Mouse (Mus musculus) monocyte, adult 5-6 weeks (primary cell): ENCODE data around the gene Tmem176a. TPM values are rescaled to one million over a fixed set of nuclear protein-coding genes. Genes with fewer than 3 reads are reported as not detected.
A peak's percentile ranks its signal among the peaks of the same experiment; 100 is the strongest.
"Not testable (repeated sequence)": the region's sequence is repeated elsewhere in the genome, so short reads cannot be mapped to it uniquely, and the experiment has no call there.

Source experiments
- ATAC-seq: fragments of 153-309, 156-312 bp; replicated peaks from 2 replicates; pipeline ENCODE4 v1.8.0; 2017; ENCODE audit warnings: mild to moderate bottlenecking; ENCODE audit not compliant: low TSS enrichment, insufficient number of reproducible peaks, severe bottlenecking, poor library complexity, low FRiP score
- total RNA-seq: library from RNA; stranded (forward); fragments of 200-1000, 200-491, 200-594 nt; gene quantifications from 3 replicates; pipeline ENCODE4 v1.2.3, GENCODE M21; 2017

The Tmem176a gene
- total RNA-seq: 2.7 to 9.7 TPM (median 4.4 TPM) in 3 replicates

DNA sequence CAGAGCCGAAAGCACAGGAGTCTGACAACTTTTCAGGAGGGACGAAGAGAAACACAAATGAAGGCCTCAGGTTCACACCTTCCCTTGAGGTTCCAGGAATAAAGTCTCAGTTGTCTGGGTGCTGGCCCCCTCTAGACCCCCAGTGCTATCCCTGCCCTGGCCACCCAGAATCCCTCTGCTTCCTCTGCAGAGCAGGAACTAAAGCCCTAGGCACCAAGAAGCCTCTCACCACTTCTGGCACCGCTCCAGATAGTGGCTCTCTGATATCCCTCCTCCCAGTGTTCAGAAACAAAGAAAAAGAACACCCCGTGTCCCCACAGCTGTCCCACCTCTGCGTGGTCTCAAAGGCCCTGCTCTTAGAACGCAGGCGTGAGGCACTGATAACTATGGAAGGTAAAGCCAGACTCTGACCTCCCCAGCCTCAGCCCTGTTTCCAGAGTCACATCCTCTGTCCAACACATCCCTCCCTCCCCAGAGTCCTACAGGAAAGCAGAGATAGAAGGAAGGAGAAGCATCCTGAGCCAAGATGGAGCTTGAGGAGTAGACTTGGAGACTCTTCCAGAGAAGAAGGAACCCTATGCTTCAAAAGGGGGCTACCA, at the start of gene Tmem176a:
TSS of gene Tmem176a (plus strand) at position 549 of the 599 bp plus-strand sequence.
- no peak for ATAC-seq

DNA sequence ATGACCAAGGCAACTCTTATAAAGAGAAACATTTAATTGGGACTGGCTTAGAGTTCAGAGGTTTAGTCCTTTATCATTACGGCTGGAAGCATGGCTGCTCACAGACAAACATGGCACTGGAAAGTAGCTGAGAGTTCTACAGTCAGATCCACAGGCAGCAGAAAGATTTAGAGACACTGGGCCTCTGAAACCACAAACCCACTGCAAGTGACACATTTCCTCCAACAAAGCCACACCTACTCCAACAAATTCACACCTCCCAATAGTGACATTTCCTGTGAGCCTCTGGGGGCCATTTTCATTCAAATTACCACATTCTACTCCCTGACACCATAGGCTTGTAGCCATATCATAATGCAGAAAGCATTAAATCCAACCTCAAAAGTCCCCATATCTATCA, 38.8 kb upstream of the Tmem176a start:
- peak; percentile 47; the same call in 1 of the 2 replicates for ATAC-seq

DNA sequence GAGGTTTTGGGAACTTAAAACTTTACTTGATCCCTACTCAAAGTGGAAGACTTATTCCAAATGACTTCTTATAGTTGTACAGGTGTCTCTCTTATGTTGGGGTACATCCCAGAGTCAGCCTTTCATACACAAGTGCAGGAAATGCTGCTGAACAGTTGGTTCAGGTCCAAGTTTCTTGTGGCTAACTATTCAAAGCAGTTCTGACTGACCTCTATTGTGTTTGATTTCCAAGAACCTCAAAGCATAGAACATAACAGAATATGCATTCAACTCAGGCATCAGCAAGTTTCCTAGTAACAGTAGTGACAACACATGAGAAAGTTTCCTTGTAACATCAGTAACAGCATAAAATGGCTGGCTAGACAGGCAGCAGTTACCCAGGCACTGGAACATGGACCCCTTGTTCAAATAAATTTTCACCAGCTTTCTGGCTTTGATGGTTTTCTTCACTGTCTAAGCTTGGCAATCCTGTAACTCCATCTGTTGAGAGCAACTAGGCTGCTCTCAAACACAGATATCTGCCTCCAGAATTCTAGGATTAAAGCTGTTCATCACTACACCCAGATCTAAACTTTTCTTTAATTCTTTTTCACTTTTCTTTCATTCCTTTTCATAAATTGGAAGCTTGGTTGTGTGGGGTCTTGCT, 37.2 kb upstream of the Tmem176a start:
- ATAC-seq: no peak

DNA sequence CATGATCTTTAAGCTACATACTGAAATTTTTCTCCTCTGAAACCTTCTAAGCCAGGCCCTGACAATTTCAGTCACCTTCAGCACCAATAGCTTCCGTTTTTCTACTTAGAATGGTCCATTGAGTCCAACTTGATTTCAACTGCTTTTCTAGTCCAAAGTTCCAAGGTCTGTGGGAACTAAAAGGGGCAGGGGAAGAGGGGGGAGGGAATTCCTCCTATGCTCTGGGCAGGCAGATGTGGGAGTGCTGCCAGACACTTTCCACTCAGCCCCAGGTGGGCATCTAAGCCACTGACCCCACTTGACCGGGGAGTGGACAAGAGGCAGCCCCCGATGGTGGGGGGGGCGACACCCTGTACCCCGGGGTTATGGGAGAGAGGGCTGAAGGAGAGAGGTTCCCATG, 36.4 kb upstream of the Tmem176a start:
- no peak for ATAC-seq

DNA sequence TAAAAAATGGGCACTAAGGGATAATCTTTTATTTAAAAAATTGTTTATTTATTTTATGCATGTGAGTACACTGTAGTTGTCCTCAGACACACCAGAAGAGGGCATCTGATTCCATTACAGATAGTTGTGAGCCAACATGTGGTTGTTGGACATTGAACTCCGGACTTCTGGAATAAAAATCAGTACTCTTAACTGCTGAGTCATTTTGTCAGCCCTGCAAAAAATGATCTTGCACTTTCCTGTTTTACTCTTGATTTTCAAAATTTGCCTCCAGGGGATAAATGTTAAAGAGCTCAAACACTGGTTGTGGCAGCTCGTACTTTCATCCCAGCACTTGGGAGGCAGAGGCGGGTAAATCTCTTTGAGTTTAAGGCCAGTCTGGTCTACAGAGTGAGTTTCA, 34.0 kb upstream of the Tmem176a start:
- ATAC-seq: no peak

DNA sequence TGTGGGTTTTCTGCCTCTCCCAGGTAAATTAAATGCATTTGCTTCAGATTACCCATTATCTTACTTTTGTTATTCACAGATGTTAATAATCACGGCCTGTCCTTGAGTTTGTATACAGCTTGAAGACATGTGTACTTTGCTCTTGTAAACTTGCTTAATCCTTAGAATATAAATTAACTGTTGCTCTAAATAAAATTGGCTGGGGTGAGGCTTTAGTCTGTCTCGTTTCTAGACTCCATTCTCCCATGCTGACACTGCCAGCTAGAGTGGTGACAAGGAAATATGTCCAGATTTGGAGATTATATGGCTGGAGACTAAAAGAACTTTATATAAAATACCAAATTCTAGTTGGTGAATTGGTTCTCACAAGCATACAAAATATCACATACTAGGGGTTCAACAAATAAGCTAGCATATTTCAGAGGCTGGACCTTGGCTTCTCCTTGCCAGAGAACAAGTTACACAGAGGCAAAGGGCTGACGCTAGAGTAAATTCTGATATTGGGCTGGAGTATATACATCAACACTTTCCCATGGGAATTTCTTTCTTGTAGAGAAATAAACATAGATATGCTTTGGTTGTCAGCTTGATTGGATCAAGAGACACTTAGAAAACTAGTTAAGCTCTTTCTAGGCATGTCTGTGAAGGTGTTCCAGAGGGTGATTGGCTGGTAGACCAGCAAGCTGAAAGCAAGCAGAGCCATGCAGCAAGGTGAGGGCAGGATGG, 31.1 kb upstream of the Tmem176a start:
- ATAC-seq: no peak

DNA sequence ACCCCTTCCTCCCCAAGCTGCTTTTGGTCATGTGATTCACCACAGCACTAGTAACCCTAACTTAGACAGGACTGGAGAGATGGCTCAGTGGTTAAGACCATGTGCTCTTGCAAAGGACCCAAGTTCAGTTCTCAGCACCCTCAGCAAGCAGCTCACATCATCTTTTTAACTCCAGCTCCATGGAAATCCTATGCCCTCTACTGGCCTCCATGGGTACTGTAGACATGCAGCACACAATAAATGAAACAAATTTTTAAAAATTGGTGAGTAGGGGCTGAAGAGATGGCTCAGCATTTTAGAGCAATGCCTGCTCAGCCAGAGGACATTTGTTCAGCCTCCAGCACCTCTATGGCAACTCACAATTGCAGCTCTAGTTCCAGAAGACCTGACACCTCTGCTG, 25.7 kb upstream of the Tmem176a start:
- no peak for ATAC-seq

DNA sequence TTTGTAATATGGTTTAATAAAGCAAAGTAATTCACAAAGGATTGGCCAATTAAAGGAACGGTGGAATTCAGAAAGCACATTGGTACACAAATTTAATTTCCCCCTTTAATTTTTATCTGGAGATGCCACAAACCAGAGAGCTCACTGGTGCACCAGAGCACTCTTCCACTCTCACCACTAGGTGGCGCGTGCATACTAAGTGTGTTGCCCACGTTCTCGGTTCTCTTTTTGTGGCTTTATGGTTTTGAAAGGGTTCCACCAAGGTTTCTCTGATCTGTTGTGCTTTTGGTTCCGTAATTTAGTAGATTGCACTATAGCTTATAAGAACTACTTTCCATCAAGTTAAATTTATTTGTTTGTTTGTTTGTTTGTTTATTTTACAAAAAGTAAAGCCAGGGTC, 22.9 kb upstream of the Tmem176a start:
- ATAC-seq: peak; percentile 98

DNA sequence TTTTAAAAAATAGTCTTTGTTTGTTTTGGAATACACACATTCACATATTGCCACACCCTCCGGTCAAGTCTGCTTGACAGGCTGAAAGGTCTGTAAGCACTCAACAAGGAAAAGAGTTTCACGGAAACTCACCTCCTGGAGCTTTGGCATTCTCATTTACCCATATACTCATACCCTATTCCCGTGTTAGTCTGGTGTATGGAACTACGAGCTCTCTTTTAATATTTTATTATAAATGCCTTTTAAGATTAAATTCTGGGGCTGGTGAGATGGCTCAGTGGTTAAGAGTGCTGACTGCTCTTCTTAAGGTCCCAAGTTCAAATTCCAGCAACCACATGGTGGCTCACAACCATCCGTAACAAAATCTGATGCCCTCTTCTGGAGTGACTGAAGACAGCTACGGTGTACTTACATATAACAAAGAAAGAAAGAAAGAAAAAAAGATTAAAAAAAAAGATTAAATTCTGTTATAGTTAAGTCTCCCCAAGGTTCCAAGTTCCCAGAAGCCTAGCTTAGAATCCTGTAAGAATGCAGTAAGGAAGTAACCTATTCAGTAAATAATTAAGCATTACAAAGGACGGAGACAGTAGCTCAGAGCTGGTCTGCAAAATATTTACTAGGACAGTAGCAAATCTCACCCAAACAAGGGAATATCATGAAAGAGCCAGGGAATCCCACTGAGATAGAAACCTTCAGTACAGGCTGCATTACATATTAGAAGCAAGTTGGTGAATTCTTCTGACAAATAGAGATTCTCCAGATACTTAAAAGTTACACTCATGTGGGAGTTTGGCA, 18.5 kb upstream of the Tmem176a start:
- not testable (repeated sequence) for ATAC-seq

DNA sequence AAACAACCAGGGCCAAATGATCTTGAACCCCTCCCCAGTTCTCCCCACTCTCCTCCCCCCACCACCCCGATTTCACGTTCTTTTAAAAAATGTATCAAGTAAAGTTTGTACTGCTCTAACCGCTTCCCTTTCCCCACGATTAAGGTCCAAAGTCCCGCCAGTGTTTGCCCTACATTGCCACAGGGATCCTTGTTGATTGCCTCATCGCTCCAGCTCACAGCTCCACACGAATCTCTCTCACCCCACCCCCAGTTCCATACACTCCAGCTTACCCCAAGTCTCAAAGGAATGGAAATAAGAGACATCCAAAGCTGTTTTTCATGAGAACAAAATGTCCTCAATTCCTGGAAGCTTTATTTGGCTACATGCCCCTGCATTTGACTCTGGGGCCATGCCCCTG, 15.7 kb upstream of the Tmem176a start:
- ATAC-seq: no peak

DNA sequence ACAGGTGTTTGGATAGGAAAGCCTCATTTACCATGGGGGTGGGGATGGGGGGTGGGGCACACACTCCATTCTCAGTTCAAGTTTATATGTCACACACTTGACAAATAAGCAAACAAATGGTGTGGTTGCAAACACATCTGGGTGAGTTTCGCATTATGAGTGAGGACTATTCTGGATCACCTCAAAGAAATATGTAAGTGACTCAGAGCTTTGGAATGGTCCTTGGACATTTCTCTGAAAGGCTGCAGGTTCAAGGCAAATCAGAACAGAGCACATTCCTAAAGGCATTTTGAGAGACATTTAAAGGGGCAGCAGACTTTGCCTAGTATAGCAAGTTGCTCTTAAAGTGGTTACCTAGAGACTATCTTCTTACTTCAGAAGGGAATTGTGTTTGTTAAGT, 11.7 kb upstream of the Tmem176a start:
- no peak for ATAC-seq

DNA sequence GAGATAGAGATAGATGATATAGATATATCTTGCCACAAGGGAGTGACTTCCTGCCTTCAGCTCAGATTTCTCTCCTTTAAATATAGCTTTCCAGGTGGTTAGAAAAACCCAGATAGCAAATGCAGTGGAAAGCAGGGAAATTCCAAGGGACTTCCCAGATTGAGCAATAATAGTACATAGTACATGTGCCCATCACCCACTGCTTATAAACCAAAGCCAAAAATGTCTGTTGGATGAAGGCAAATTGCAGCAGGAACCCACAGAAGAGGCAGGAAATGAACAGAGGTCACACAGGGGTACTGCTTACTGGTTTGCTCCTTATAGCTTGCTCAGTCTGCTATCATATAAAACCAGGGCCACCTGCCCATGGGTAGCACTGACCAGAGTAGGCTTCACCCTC, 11.1 kb upstream of the Tmem176a start:
- no peak for ATAC-seq

DNA sequence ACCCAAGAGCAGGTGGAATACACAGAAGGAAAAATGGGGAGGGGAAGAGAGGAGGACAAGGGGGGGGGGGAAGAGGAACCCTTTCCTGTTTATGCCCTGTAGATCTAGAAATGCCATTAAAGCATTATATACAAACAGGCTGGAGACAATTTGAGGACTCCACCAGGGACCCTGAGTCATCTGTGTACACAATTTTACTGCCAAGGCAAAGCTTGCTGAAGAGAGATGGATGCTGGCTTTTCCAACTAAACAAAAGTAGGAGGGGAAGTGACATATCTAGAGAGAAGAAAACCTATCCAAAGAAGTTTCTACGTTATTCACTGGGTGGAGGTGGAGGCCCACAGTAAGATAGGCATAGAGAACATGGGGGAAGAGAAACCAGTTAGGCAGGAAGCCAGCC, 10.5 kb upstream of the Tmem176a start:
- no peak for ATAC-seq

DNA sequence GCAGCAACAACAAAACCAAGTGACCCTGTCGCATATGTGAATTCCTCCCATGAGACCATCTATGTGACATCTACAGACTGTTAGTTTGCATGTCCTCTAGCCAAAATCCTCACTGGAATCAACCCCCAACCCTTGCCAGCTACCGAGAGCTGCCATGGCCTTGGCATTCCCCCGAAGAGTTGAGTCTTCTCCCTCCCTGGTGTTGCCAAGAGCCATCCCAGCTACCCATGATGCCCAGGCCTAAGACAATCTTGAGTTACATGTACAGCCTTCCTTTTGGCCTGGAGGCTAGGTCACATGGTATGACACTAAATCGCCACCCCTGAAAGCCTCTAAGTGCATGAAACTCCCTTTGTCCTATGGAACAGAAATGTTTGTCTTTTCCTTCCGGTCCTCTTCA, 9.6 kb upstream of the Tmem176a start:
- no peak for ATAC-seq

DNA sequence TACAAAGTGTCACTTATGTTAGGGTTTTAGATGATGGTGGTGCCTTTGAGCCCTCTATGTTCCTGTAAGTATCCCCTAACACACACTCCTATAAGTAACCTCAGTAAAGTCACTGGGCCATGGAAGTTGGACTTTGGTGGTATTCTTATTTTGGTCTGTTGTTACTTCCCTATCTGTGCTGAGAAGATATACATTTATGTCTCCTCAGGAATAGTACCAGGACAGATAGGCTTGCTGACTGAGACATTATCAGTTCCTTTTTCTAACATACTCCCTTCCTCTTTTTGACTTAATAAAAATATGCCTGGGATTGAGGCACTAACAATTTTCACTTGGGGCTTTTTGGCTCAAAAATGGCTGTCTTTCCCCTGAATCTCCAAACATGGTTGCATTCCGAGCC, 8.3 kb upstream of the Tmem176a start:
- ATAC-seq: peak; percentile 68; the same call in 1 of the 2 replicates

DNA sequence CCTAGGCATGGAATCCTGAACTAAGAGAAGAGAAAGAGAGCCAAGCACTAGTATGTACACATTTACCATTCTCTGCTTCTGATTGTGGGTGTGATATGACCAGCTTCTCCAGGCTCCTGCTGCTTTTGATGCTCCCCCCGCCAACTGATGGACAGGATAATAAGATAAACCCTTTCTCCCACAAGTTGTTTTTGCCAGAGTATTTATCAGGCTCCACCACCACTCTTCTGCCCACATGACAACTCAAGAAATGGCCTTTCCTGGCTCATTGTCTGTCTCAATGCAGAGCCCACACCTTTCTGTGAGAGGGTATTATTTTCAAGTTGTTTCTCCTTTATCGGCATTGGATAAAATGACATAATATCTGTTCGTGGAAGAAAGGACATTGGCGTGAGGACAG, 7.2 kb upstream of the Tmem176a start:
- no peak for ATAC-seq

DNA sequence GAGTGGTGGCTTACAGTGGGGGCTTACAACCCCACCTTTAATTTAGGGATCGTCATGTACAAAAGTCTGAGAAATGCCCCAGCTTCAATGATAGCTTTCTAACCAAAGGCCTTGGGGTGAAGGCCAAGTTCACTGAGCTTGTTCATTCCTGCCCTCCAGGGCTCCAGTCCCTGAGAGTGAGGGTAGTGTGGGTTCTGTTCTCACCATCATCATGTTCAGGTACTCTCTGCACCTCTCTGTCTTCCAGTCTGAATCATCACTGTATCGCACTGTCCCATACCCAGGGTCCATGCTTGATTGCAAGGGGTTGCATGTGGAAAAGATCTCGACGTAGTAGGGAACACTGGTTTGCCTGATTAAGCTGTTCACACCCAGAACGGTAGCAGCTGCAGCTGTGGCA, 5.5 kb upstream of the Tmem176a start:
- ATAC-seq: no peak

DNA sequence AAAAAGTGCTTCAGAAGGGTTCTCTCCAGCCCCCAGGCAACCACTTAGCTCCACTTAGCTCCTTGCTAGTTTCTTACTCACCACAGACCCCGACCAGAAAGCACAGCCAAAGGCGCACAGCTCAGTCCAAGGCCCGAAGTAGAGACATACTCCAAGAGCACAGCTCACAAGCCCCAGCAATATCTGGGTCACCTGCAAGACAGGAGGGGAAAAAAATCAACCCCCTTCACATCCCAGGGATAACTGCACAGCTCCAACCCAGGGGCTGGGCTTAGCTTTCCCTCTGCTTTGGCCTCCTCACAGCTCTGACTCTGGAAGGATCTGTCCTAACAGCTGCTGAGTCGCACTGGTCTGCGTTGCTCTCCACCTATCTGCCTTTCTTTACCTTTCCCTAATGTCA, 4.6 kb upstream of the Tmem176a start:
- no peak for ATAC-seq

DNA sequence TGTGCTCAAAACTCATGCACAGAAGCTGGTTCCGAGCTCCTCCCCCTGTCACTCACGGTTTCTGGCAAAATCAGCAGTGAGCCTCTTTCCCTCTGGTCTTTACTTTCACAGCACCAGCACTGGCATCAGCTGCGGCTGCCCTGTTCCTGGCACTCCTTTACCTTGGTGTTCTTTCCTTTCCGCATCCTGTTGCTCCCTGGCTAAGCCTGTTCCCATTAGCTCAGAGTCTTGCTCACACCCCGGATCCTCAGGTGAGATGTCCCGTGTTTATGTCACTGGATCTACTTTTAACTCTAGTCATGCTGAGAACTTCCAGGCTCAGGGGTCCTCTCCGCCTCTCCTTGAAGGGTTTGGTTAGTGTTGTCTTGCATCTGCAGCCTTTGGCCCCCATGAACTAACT, 3.2 kb upstream of the Tmem176a start:
- no peak for ATAC-seq
